Mouse (Mus musculus) heart, postnatal 0 days (tissue): ENCODE data around the gene Etv2. TPM values are rescaled to one million over a fixed set of nuclear protein-coding genes. Genes with fewer than 3 reads are reported as not detected.
A peak's percentile ranks its signal among the peaks of the same experiment; 100 is the strongest.

Source experiments
- ATAC-seq: fragments of 200-750 bp; cut with Nextera tagmentation; 2 replicates; pipeline ENCODE4 v1.8.0; 2017; ENCODE audit warnings: low read depth, moderate number of reproducible peaks, moderate library complexity; ENCODE audit not compliant: insufficient read depth
- DNase-seq: peaks from one replicate; pipeline ENCODE4 v3.0.0-alpha.2; 2016; ENCODE audit warnings: low spot score
- H3K27ac ChIP-seq: fragments of 300-500 bp; sonication (generic); 2 replicates; pipeline ENCODE4 v1.5.1; 2014; ENCODE audit warnings: low read depth, mild to moderate bottlenecking
- H3K27me3 ChIP-seq: fragments of 300-500 bp; sonication (generic); 2 replicates; pipeline ENCODE4 v1.6.1; 2014; ENCODE audit warnings: low read length, mixed read lengths; ENCODE audit not compliant: control insufficient read depth, insufficient read depth
- H3K36me3 ChIP-seq: fragments of 300-500 bp; sonication (generic); replicated peaks from 2 replicates; pipeline ENCODE4 v1.6.1; 2014; ENCODE audit warnings: low read length, mixed read lengths; ENCODE audit not compliant: control insufficient read depth, insufficient read depth
- H3K4me1 ChIP-seq: fragments of 300-500 bp; sonication (generic); 2 replicates; pipeline ENCODE4 v1.6.1; 2014; ENCODE audit warnings: antibody characterized with exemption; ENCODE audit not compliant: control insufficient read depth, insufficient read depth
- H3K4me2 ChIP-seq: fragments of 300-500 bp; sonication (generic); 2 replicates; pipeline ENCODE4 v1.6.1; 2014; ENCODE audit warnings: low read depth, mild to moderate bottlenecking, low read length, moderate library complexity
- H3K4me3 ChIP-seq: fragments of 300-500 bp; sonication (generic); 2 replicates; pipeline ENCODE4 v1.5.1; 2014; ENCODE audit warnings: low read depth, low read length
- H3K9ac ChIP-seq: fragments of 300-500 bp; sonication (generic); replicated peaks from 2 replicates; pipeline ENCODE4 v1.6.1; 2014; ENCODE audit warnings: low read depth, low read length, mixed read lengths
- H3K9me3 ChIP-seq: fragments of 300-500 bp; sonication (generic); replicated peaks from 2 replicates; pipeline ENCODE4 v1.6.1; 2016; ENCODE audit warnings: low read length; ENCODE audit not compliant: control insufficient read depth
- CTCF ChIP-seq: IDR thresholded peaks from 2 replicates; pipeline ENCODE4 v1.5.1; 2016; ENCODE audit warnings: antibody characterized with exemption, control low read depth, low read depth
- EP300 ChIP-seq: IDR thresholded peaks from 2 replicates; pipeline ENCODE4 v1.6.1; 2016; ENCODE audit warnings: antibody characterized with exemption, low read depth
- WGBS: fragments of 180-500 bp; shearing (Covaris S2); extraction: QIAGEN DNeasy Blood & Tissue Kit; methylation state at CpG from one replicate; pipeline ENCODE4 v1.1.7; 2014; 5-methylcytosine and 5-hydroxymethylcytosine counted together
- polyA plus RNA-seq: library from polyadenylated mRNA; unstranded; fragments of >200 nt; fragmentation: Nextera tagmentation; extraction: Ambion mirVana; gene quantifications from 2 replicates; pipeline ENCODE4 v1.2.1, GENCODE M21; 2015
- total RNA-seq: library from RNA; depleted of rRNA; stranded (reverse); fragments of >200 nt; gene quantifications from 2 replicates; pipeline ENCODE4 v1.2.3, GENCODE M21; 2014; ENCODE audit warnings: low replicate concordance

The Etv2 gene
- total and polyA plus RNA-seq, 2 experiments from 2014 or later = not detected

- H3K4me3 ChIP-seq = peak within 1 kb of the TSS; percentile 83
- H3K27me3 ChIP-seq = no peaks in the 10 kb centered on the region
- H3K9ac ChIP-seq = peak within 1 kb of the TSS; percentile 92
- ATAC-seq (peak; percentile 94), DNase-seq (peak; percentile 94)
- peak within 1 kb of the TSS; percentile 90 for H3K4me2 ChIP-seq
- H3K9me3 ChIP-seq = no peaks in the 10 kb centered on the region
- H3K4me1 ChIP-seq = peaks cover 10% of the 10 kb centered on the region; the same call in 1 of the 2 replicates
- TF ChIP-seq CTCF (no peak), EP300 (no peak)
- H3K27ac ChIP-seq = peak within 1 kb of the TSS; percentile 87
- 1% methylated on average over 44 of the region's 44 CpGs for WGBS
- peaks cover 35% of the 10 kb centered on the region for H3K36me3 ChIP-seq
Measured at GRCm38 (mm10) chr7:30625530-30626384, 9.9 kb downstream of the Etv2 start, which contains the start of gene Cox6b1. Gene Cox6b1, minus strand, starts transcription at chr7:30626151.

DNA sequence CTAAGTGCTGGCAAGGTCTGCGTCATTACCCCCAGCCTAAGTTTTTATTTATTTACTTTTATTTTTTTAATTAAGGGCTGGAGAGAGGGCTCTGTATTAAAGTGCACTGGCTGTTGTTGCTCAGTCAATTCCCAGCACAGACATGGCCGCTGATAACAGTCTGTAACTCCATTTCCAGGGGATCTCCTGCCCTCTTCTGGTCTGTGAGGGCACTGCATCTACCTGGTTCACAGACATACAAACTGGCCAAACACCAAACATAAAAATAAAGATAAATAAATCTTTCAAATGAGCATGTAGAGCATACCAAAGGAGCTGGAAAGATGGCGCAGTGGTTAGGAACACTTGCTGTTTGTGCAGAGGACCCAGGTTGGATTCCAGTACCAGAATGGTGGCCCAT lies 16.4 kb downstream of the Etv2 start:
- H3K4me3 ChIP-seq = no peak overlapping the region
- H3K27me3 ChIP-seq = no peaks in the 10 kb centered on the region
- peaks cover 71% of the 10 kb centered on the region for H3K36me3 ChIP-seq
- H3K27ac ChIP-seq = no peak overlapping the region
- DNase-seq = no peak
- H3K9me3 ChIP-seq = no peaks in the 10 kb centered on the region
- H3K4me1 ChIP-seq = no peaks in the 10 kb centered on the region
- TF ChIP-seq EP300 = no peak
- peak; percentile 42 for TF ChIP-seq CTCF
- no peak for ATAC-seq
- no peak overlapping the region for H3K9ac ChIP-seq
- no peak overlapping the region for H3K4me2 ChIP-seq
- WGBS = 86% methylated on average over 3 of the region's 3 CpGs

- no peak for TF ChIP-seq CTCF
- no peak for TF ChIP-seq EP300
- no peak overlapping the region for H3K9ac ChIP-seq
- no peak overlapping the region for H3K4me3 ChIP-seq
- H3K9me3 ChIP-seq = no peaks in the 10 kb centered on the region
- H3K4me1 ChIP-seq = no peaks in the 10 kb centered on the region
- no peak for DNase-seq
- H3K27ac ChIP-seq = no peak overlapping the region
- H3K27me3 ChIP-seq = no peaks in the 10 kb centered on the region
- peaks cover 66% of the 10 kb centered on the region for H3K36me3 ChIP-seq
- ATAC-seq = no peak
- 91% methylated on average over 9 of the region's 9 CpGs for WGBS
- no peak overlapping the region for H3K4me2 ChIP-seq
Measured at GRCm38 (mm10) chr7:30618658-30619057, 17.0 kb downstream of the Etv2 start.

GRCm38 (mm10) chr7:30615049-30615760 lies 20.4 kb downstream of the Etv2 start:
- Histone ChIP-seq H3K27ac (no peak overlapping the region), H3K36me3 (peaks cover 39% of the 10 kb centered on the region), H3K9ac (no peak overlapping the region), H3K4me3 (no peak overlapping the region), H3K4me2 (no peak overlapping the region), H3K4me1 (peaks cover 5% of the 10 kb centered on the region; the same call in 1 of the 2 replicates), H3K9me3 (no peaks in the 10 kb centered on the region), H3K27me3 (no peaks in the 10 kb centered on the region)
- ATAC-seq = no peak
- DNase-seq = no peak
- TF ChIP-seq EP300 = no peak
- no peak for TF ChIP-seq CTCF
- 53% methylated on average over 5 of the region's 5 CpGs for WGBS

- 81% methylated on average over 2 of the region's 2 CpGs for WGBS
- no peak overlapping the region for H3K4me2 ChIP-seq
- no peak overlapping the region for H3K27ac ChIP-seq
- DNase-seq (no peak), ATAC-seq (no peak)
- peaks cover 8% of the 10 kb centered on the region; the same call in 1 of the 2 replicates for H3K4me1 ChIP-seq
- no peak overlapping the region for H3K9ac ChIP-seq
- H3K9me3 ChIP-seq = no peaks in the 10 kb centered on the region
- peaks cover 38% of the 10 kb centered on the region for H3K36me3 ChIP-seq
- H3K4me3 ChIP-seq = no peak overlapping the region
- TF ChIP-seq EP300 (no peak), CTCF (peak; percentile 13; the same call in 1 of the 2 replicates)
- no peaks in the 10 kb centered on the region for H3K27me3 ChIP-seq
Measured at GRCm38 (mm10) chr7:30614454-30614853, 21.2 kb downstream of the Etv2 start.
